Mouse (Mus musculus): ENCODE data around the gene Tmem259. TPM values are rescaled to one million over a fixed set of nuclear protein-coding genes. Genes with fewer than 3 reads are reported as not detected.

Tmem259 gene
- polyA plus RNA-seq, 1 experiment from 2014 or later: 8.2 TPM

GRCm38 (mm10) chr10:79933861-79934260 lies 50.3 kb downstream of the Tmem259 start:
- no peak for DNase-seq
- peaks cover 59% of the 10 kb centered on the region for H3K36me3 ChIP-seq
- 80% methylated on average over 6 of the region's 6 CpGs for WGBS (ENCODE audit: insufficient replicate concordance)
- H3K4me1 ChIP-seq (replicated peaks): peaks cover 98% of the 10 kb centered on the region
- ATAC-seq (ENCODE audit: low read depth): no peak
- no peak overlapping the region for H3K4me3 ChIP-seq (replicated peaks)
- no peaks in the 10 kb centered on the region for H3K27me3 ChIP-seq
- peak overlapping the region; percentile 10; the same call in 1 of the 2 replicates for H3K27ac ChIP-seq
- H3K9me3 ChIP-seq (replicated peaks): no peaks in the 10 kb centered on the region
- H3K9ac ChIP-seq: no peak overlapping the region
- H3K4me2 ChIP-seq: 0 out of 2 replicates have a peak overlapping the region, but pooled peaks have one; percentile 2

GRCm38 (mm10) chr10:79933145-79933679 lies 50.9 kb downstream of the Tmem259 start:
- H3K4me1 ChIP-seq (replicated peaks): peaks cover 96% of the 10 kb centered on the region
- DNase-seq (no peak), ATAC-seq (ENCODE audit: low read depth) (no peak)
- 0 out of 2 replicates have a peak overlapping the region, but pooled peaks have one; percentile 2 for H3K4me2 ChIP-seq
- no peak overlapping the region for H3K27ac ChIP-seq
- 68% methylated on average over 9 of the region's 9 CpGs for WGBS (ENCODE audit: insufficient replicate concordance)
- H3K9me3 ChIP-seq (replicated peaks): no peaks in the 10 kb centered on the region
- H3K4me3 ChIP-seq (replicated peaks): no peak overlapping the region
- no peak overlapping the region for H3K9ac ChIP-seq
- peaks cover 56% of the 10 kb centered on the region for H3K36me3 ChIP-seq
- H3K27me3 ChIP-seq: no peaks in the 10 kb centered on the region

- Histone ChIP-seq H3K27ac (peak overlapping the region; percentile 39; the same call in 1 of the 2 replicates), H3K4me2 (0 out of 2 replicates have a peak overlapping the region, but pooled peaks have one; percentile 8), H3K4me1 (replicated peaks) (peaks cover 96% of the 10 kb centered on the region), H3K9ac (no peak overlapping the region), H3K36me3 (peaks cover 52% of the 10 kb centered on the region), H3K4me3 (replicated peaks) (no peak overlapping the region), H3K9me3 (replicated peaks) (no peaks in the 10 kb centered on the region), H3K27me3 (no peaks in the 10 kb centered on the region)
- 69% methylated on average over 8 of the region's 8 CpGs for WGBS (ENCODE audit: insufficient replicate concordance)
- DNase-seq: no peak
- no peak for ATAC-seq (ENCODE audit: low read depth)
These were observed 51.4 kb downstream of the Tmem259 start for GRCm38 (mm10) chr10:79932736-79933135.

- Histone ChIP-seq H3K9me3 (replicated peaks) (no peaks in the 10 kb centered on the region), H3K27me3 (no peaks in the 10 kb centered on the region), H3K27ac (no peak overlapping the region), H3K4me3 (replicated peaks) (no peak overlapping the region), H3K4me1 (replicated peaks) (peaks cover 95% of the 10 kb centered on the region), H3K36me3 (peaks cover 52% of the 10 kb centered on the region), H3K4me2 (no peak overlapping the region), H3K9ac (no peak overlapping the region)
- DNase-seq (no peak), ATAC-seq (ENCODE audit: low read depth) (no peak)
- WGBS (ENCODE audit: insufficient replicate concordance): 57% methylated on average over 9 of the region's 9 CpGs
These were observed 52.3 kb downstream of the Tmem259 start for GRCm38 (mm10) chr10:79931797-79932196.

- Histone ChIP-seq H3K4me3 (replicated peaks) (no peak overlapping the region), H3K9me3 (replicated peaks) (no peaks in the 10 kb centered on the region), H3K9ac (no peak overlapping the region), H3K27ac (no peak overlapping the region), H3K27me3 (no peaks in the 10 kb centered on the region), H3K4me2 (no peak overlapping the region), H3K36me3 (peaks cover 52% of the 10 kb centered on the region), H3K4me1 (replicated peaks) (peaks cover 95% of the 10 kb centered on the region)
- no peak for DNase-seq
- no peak for ATAC-seq (ENCODE audit: low read depth)
- 87% methylated on average over 16 of the region's 16 CpGs for WGBS (ENCODE audit: insufficient replicate concordance)
These were observed 53.3 kb downstream of the Tmem259 start for GRCm38 (mm10) chr10:79930826-79931186.

- H3K4me1 ChIP-seq (replicated peaks): peaks cover 93% of the 10 kb centered on the region
- WGBS (ENCODE audit: insufficient replicate concordance): 83% methylated on average over 18 of the region's 18 CpGs
These were observed 53.9 kb downstream of the Tmem259 start for GRCm38 (mm10) chr10:79929967-79930825.

GRCm38 (mm10) chr10:79928907-79929701 lies 55.0 kb downstream of the Tmem259 start:
- no peaks in the 10 kb centered on the region for H3K27me3 ChIP-seq
- ATAC-seq (ENCODE audit: low read depth): no peak
- no peak for DNase-seq
- H3K9me3 ChIP-seq (replicated peaks): no peaks in the 10 kb centered on the region
- peak overlapping the region; percentile 85 for H3K4me3 ChIP-seq (replicated peaks)
- peak overlapping the region; percentile 84 for H3K4me2 ChIP-seq
- H3K4me1 ChIP-seq (replicated peaks): peaks cover 87% of the 10 kb centered on the region
- peak overlapping the region; percentile 54 for H3K9ac ChIP-seq
- H3K36me3 ChIP-seq: peaks cover 38% of the 10 kb centered on the region
- peak overlapping the region; percentile 88 for H3K27ac ChIP-seq
- 25% methylated on average over 9 of the region's 9 CpGs for WGBS (ENCODE audit: insufficient replicate concordance)

More at GRCm38 (mm10) chr10:79929967-79930825, 53.9 kb downstream of the Tmem259 start:
- Histone ChIP-seq H3K27ac (peak overlapping the region; percentile 88; the same call in 1 of the 2 replicates), H3K9me3 (replicated peaks) (no peaks in the 10 kb centered on the region), H3K9ac (no peak overlapping the region), H3K4me2 (peak overlapping the region; percentile 84), H3K4me3 (replicated peaks) (0 out of 2 replicates have a peak overlapping the region, but pooled peaks have one; percentile 85), H3K27me3 (no peaks in the 10 kb centered on the region), H3K36me3 (peaks cover 49% of the 10 kb centered on the region)
- no peak for DNase-seq
- no peak for ATAC-seq (ENCODE audit: low read depth)

- DNase-seq (no peak), ATAC-seq (ENCODE audit: low read depth) (no peak)
- peak overlapping the region; percentile 84 for H3K9ac ChIP-seq
- H3K27me3 ChIP-seq: peaks cover 5% of the 10 kb centered on the region
- H3K36me3 ChIP-seq: peaks cover 29% of the 10 kb centered on the region
- H3K9me3 ChIP-seq (replicated peaks): no peaks in the 10 kb centered on the region
- WGBS (ENCODE audit: insufficient replicate concordance): 1% methylated on average over 29 of the region's 29 CpGs
- peak overlapping the region; percentile 84 for H3K4me2 ChIP-seq
- peaks cover 81% of the 10 kb centered on the region for H3K4me1 ChIP-seq (replicated peaks)
- peak overlapping the region; percentile 85 for H3K4me3 ChIP-seq (replicated peaks)
- H3K27ac ChIP-seq: peak overlapping the region; percentile 88
These were observed 56.0 kb downstream of the Tmem259 start for GRCm38 (mm10) chr10:79928030-79928694.

GRCm38 (mm10) chr10:79927324-79928029 lies 56.7 kb downstream of the Tmem259 start:
- peaks cover 12% of the 10 kb centered on the region for H3K27me3 ChIP-seq
- under 1% methylated on average over 54 of the region's 54 CpGs for WGBS (ENCODE audit: insufficient replicate concordance)
- peak overlapping the region; percentile 88 for H3K27ac ChIP-seq
- peaks cover 75% of the 10 kb centered on the region for H3K4me1 ChIP-seq (replicated peaks)
- peaks cover 22% of the 10 kb centered on the region for H3K36me3 ChIP-seq
- ATAC-seq (ENCODE audit: low read depth): peak; percentile 39
- peak overlapping the region; percentile 85 for H3K4me3 ChIP-seq (replicated peaks)
- peak; percentile 48 for DNase-seq
- H3K9ac ChIP-seq: peak overlapping the region; percentile 84
- no peaks in the 10 kb centered on the region for H3K9me3 ChIP-seq (replicated peaks)
- peak overlapping the region; percentile 84 for H3K4me2 ChIP-seq
